Mouse (Mus musculus) hindbrain, embryonic 14.5 days (tissue): Measurements from ENCODE around the gene Ms4a4a. TPM values are rescaled to one million over a fixed set of nuclear protein-coding genes. Genes with fewer than 3 reads are reported as not detected.

Experiments
- ATAC-seq: fragments of 200-750 bp; cut with Nextera tagmentation; 2 replicates; pipeline ENCODE4 v1.8.0; 2017; ENCODE audit warnings: moderate number of reproducible peaks, mild to moderate bottlenecking, moderate TSS enrichment, moderate library complexity; ENCODE audit not compliant: low FRiP score
- DNase-seq: peaks from one replicate; pipeline ENCODE4 v3.0.0-alpha.2; 2015; ENCODE audit warnings: low spot score
- H3K27ac ChIP-seq: fragments of 300-500 bp; sonication (generic); 2 replicates; pipeline ENCODE4 v1.5.1; 2014; ENCODE audit warnings: mild to moderate bottlenecking, moderate library complexity
- H3K27me3 ChIP-seq: fragments of 300-500 bp; sonication (generic); 2 replicates; pipeline ENCODE4 v1.6.1; 2014; ENCODE audit warnings: mild to moderate bottlenecking, low read length, mixed read lengths; ENCODE audit not compliant: control insufficient read depth, insufficient read depth
- H3K36me3 ChIP-seq: fragments of 300-500 bp; sonication (generic); replicated peaks from 2 replicates; pipeline ENCODE4 v1.6.1; 2014; ENCODE audit not compliant: control insufficient read depth, insufficient read depth
- H3K4me1 ChIP-seq: fragments of 300-500 bp; sonication (generic); replicated peaks from 2 replicates; pipeline ENCODE4 v1.6.1; 2014; ENCODE audit warnings: antibody characterized with exemption, low read length, mixed read lengths; ENCODE audit not compliant: control insufficient read depth, insufficient read depth
- H3K4me2 ChIP-seq: fragments of 300-500 bp; sonication (generic); replicated peaks from 2 replicates; pipeline ENCODE4 v1.6.1; 2014; ENCODE audit warnings: mild to moderate bottlenecking, moderate library complexity
- H3K4me3 ChIP-seq: fragments of 300-500 bp; sonication (generic); replicated peaks from 2 replicates; pipeline ENCODE4 v1.5.1; 2014; ENCODE audit warnings: mild to moderate bottlenecking, low read length
- H3K9ac ChIP-seq: fragments of 300-500 bp; sonication (generic); 2 replicates; pipeline ENCODE4 v1.6.1; 2014
- H3K9me3 ChIP-seq: fragments of 300-500 bp; sonication (generic); 2 replicates; pipeline ENCODE4 v1.6.1; 2016; ENCODE audit warnings: low read length; ENCODE audit not compliant: control insufficient read depth
- WGBS: fragments of 180-500 bp; shearing (Covaris S2); extraction: QIAGEN DNeasy Blood & Tissue Kit; methylation state at CpG from one replicate; pipeline ENCODE4 v1.1.7; 2014; 5-methylcytosine and 5-hydroxymethylcytosine counted together
- polyA plus RNA-seq: library from polyadenylated mRNA; unstranded; fragments of >200 nt; fragmentation: Nextera tagmentation; extraction: Ambion mirVana; gene quantifications from 2 replicates; pipeline ENCODE4 v1.2.1, GENCODE M21; 2014

The Ms4a4a gene
- 1.2 and 1.7 TPM in 2 replicates for polyA plus RNA-seq

- Histone ChIP-seq H3K9ac (no peak within 1 kb of the TSS), H3K4me1 (no peaks in the 10 kb centered on the region), H3K27ac (no peak within 1 kb of the TSS), H3K36me3 (no peaks in the 10 kb centered on the region), H3K27me3 (no peaks in the 10 kb centered on the region), H3K9me3 (no peaks in the 10 kb centered on the region), H3K4me3 (no peak within 1 kb of the TSS), H3K4me2 (no peak within 1 kb of the TSS)
- 85% methylated on average over 2 of the region's 2 CpGs for WGBS
- ATAC-seq (no peak), DNase-seq (no peak)
Observed at GRCm38 (mm10) chr19:11375273-11375672, at the start of gene Ms4a4a. TSS of gene Ms4a4a (plus strand) at chr19:11375523.

- Histone ChIP-seq H3K27ac (no peak within 1 kb of the TSS), H3K4me1 (no peaks in the 10 kb centered on the region), H3K4me3 (no peak within 1 kb of the TSS), H3K9me3 (no peaks in the 10 kb centered on the region), H3K9ac (no peak within 1 kb of the TSS), H3K36me3 (no peaks in the 10 kb centered on the region), H3K4me2 (no peak within 1 kb of the TSS), H3K27me3 (no peaks in the 10 kb centered on the region)
- ATAC-seq: no peak
- 92% methylated on average over 6 of the region's 6 CpGs for WGBS
- no peak for DNase-seq
Observed at GRCm38 (mm10) chr19:11335932-11336331, 39.4 kb upstream of the Ms4a4a start, which contains the start of gene Ms4a7. TSS of gene Ms4a7 (minus strand) at chr19:11336146.

GRCm38 (mm10) chr19:11343147-11343546 lies 32.2 kb upstream of the Ms4a4a start:
- no peak overlapping the region for H3K4me2 ChIP-seq
- no peaks in the 10 kb centered on the region for H3K36me3 ChIP-seq
- ATAC-seq: no peak
- no peak for DNase-seq
- H3K9ac ChIP-seq: no peak overlapping the region
- H3K27me3 ChIP-seq: no peaks in the 10 kb centered on the region
- no peak overlapping the region for H3K4me3 ChIP-seq
- no peak overlapping the region for H3K27ac ChIP-seq
- H3K9me3 ChIP-seq: no peaks in the 10 kb centered on the region
- no peaks in the 10 kb centered on the region for H3K4me1 ChIP-seq

- Histone ChIP-seq H3K9me3 (no peaks in the 10 kb centered on the region), H3K27me3 (no peaks in the 10 kb centered on the region), H3K4me2 (no peak overlapping the region), H3K36me3 (no peaks in the 10 kb centered on the region), H3K27ac (no peak overlapping the region), H3K4me1 (no peaks in the 10 kb centered on the region), H3K9ac (no peak overlapping the region), H3K4me3 (no peak overlapping the region)
- no peak for DNase-seq
- ATAC-seq: no peak
Observed at GRCm38 (mm10) chr19:11343992-11344391, 31.3 kb upstream of the Ms4a4a start.

GRCm38 (mm10) chr19:11349698-11350481 lies 25.4 kb upstream of the Ms4a4a start:
- DNase-seq: no peak

GRCm38 (mm10) chr19:11351878-11352277 lies 23.4 kb upstream of the Ms4a4a start:
- Histone ChIP-seq H3K4me1 (no peaks in the 10 kb centered on the region), H3K36me3 (no peaks in the 10 kb centered on the region), H3K27me3 (no peaks in the 10 kb centered on the region), H3K9ac (no peak overlapping the region), H3K4me3 (no peak overlapping the region), H3K9me3 (no peaks in the 10 kb centered on the region), H3K4me2 (no peak overlapping the region), H3K27ac (no peak overlapping the region)
- DNase-seq: no peak
- ATAC-seq: no peak
- WGBS: 61% methylated on average over 3 of the region's 3 CpGs

More at GRCm38 (mm10) chr19:11349698-11350481, 25.4 kb upstream of the Ms4a4a start:
- no peak overlapping the region for H3K4me2 ChIP-seq
- no peaks in the 10 kb centered on the region for H3K36me3 ChIP-seq
- no peaks in the 10 kb centered on the region for H3K27me3 ChIP-seq
- 63% methylated on average over 7 of the region's 7 CpGs for WGBS
- no peak overlapping the region for H3K9ac ChIP-seq
- no peak overlapping the region for H3K27ac ChIP-seq
- H3K4me3 ChIP-seq: no peak overlapping the region
- no peak for ATAC-seq
- H3K4me1 ChIP-seq: no peaks in the 10 kb centered on the region
- no peaks in the 10 kb centered on the region for H3K9me3 ChIP-seq

- H3K9ac ChIP-seq: no peak overlapping the region
- H3K27me3 ChIP-seq: no peaks in the 10 kb centered on the region
- H3K4me3 ChIP-seq: no peak overlapping the region
- ATAC-seq: no peak
- H3K27ac ChIP-seq: no peak overlapping the region
- 89% methylated on average over 7 of the region's 7 CpGs for WGBS
- DNase-seq: no peak
- no peak overlapping the region for H3K4me2 ChIP-seq
- H3K9me3 ChIP-seq: no peaks in the 10 kb centered on the region
- H3K36me3 ChIP-seq: no peaks in the 10 kb centered on the region
- no peaks in the 10 kb centered on the region for H3K4me1 ChIP-seq
Observed at GRCm38 (mm10) chr19:11355730-11356129, 19.6 kb upstream of the Ms4a4a start.

- H3K27ac ChIP-seq: no peak overlapping the region
- no peaks in the 10 kb centered on the region for H3K4me1 ChIP-seq
- H3K4me2 ChIP-seq: no peak overlapping the region
- H3K9me3 ChIP-seq: no peaks in the 10 kb centered on the region
- WGBS: 64% methylated on average over 3 of the region's 3 CpGs
- no peaks in the 10 kb centered on the region for H3K27me3 ChIP-seq
- H3K36me3 ChIP-seq: no peaks in the 10 kb centered on the region
- no peak overlapping the region for H3K4me3 ChIP-seq
- DNase-seq (no peak), ATAC-seq (no peak)
- H3K9ac ChIP-seq: no peak overlapping the region
Observed at GRCm38 (mm10) chr19:11360106-11360505, 15.2 kb upstream of the Ms4a4a start.

- no peaks in the 10 kb centered on the region for H3K36me3 ChIP-seq
- no peak for DNase-seq
Observed at GRCm38 (mm10) chr19:11362002-11362401, 13.3 kb upstream of the Ms4a4a start.

GRCm38 (mm10) chr19:11368310-11368709 lies 7.0 kb upstream of the Ms4a4a start:
- Histone ChIP-seq H3K36me3 (no peaks in the 10 kb centered on the region), H3K9ac (no peak overlapping the region), H3K4me3 (no peak overlapping the region), H3K4me1 (no peaks in the 10 kb centered on the region), H3K4me2 (no peak overlapping the region), H3K27me3 (no peaks in the 10 kb centered on the region), H3K9me3 (no peaks in the 10 kb centered on the region), H3K27ac (no peak overlapping the region)
- WGBS: 83% methylated on average over 3 of the region's 3 CpGs
- no peak for DNase-seq
- no peak for ATAC-seq

More at GRCm38 (mm10) chr19:11362002-11362401, 13.3 kb upstream of the Ms4a4a start:
- Histone ChIP-seq H3K4me3 (no peak overlapping the region), H3K9ac (no peak overlapping the region), H3K27me3 (no peaks in the 10 kb centered on the region), H3K4me1 (no peaks in the 10 kb centered on the region), H3K4me2 (no peak overlapping the region), H3K27ac (no peak overlapping the region), H3K9me3 (no peaks in the 10 kb centered on the region)
- ATAC-seq: no peak
